Mouse (Mus musculus) midbrain, embryonic 15.5 days (tissue): ENCODE results near the gene Sorcs2. TPM values are rescaled to one million over a fixed set of nuclear protein-coding genes. Genes with fewer than 3 reads are reported as not detected.
A peak's percentile ranks its signal among the peaks of the same experiment; 100 is the strongest.

Source experiments
- ATAC-seq: fragments of 200-750 bp; cut with Nextera tagmentation; replicated peaks from 2 replicates; pipeline ENCODE4 v1.8.0; 2017; ENCODE audit warnings: moderate TSS enrichment
- H3K27ac ChIP-seq: fragments of 300-500 bp; sonication (generic); 2 replicates; pipeline ENCODE4 v1.5.1; 2015; ENCODE audit warnings: mild to moderate bottlenecking, inconsistent platforms
- H3K27me3 ChIP-seq: fragments of 300-500 bp; sonication (generic); replicated peaks from 2 replicates; pipeline ENCODE4 v1.6.1; 2015; ENCODE audit warnings: inconsistent platforms
- H3K36me3 ChIP-seq: fragments of 300-500 bp; sonication (generic); replicated peaks from 2 replicates; pipeline ENCODE4 v1.6.1; 2015; ENCODE audit warnings: inconsistent platforms
- H3K4me1 ChIP-seq: fragments of 300-500 bp; sonication (generic); 2 replicates; pipeline ENCODE4 v1.6.1; 2015; ENCODE audit warnings: inconsistent platforms
- H3K4me2 ChIP-seq: fragments of 300-500 bp; sonication (generic); 2 replicates; pipeline ENCODE4 v1.6.1; 2015; ENCODE audit warnings: inconsistent platforms, mild to moderate bottlenecking, moderate library complexity
- H3K4me3 ChIP-seq: fragments of 300-500 bp; sonication (generic); 2 replicates; pipeline ENCODE4 v1.5.1; 2015; ENCODE audit warnings: mild to moderate bottlenecking, inconsistent platforms
- H3K9ac ChIP-seq: fragments of 300-500 bp; sonication (generic); 2 replicates; pipeline ENCODE4 v1.6.1; 2015; ENCODE audit warnings: mild to moderate bottlenecking, inconsistent platforms
- H3K9me3 ChIP-seq: fragments of 300-500 bp; sonication (generic); 2 replicates; pipeline ENCODE4 v1.6.1; 2016; ENCODE audit warnings: inconsistent platforms
- WGBS: fragments of 180-500 bp; shearing (Covaris S2); methylation state at CpG from one replicate; pipeline ENCODE4 v1.1.7; 2015; ENCODE audit warnings: mixed read lengths; 5-methylcytosine and 5-hydroxymethylcytosine counted together
- microRNA-seq: library from miRNA; unstranded; fragments of <30 nt; microRNA quantifications from one replicate; pipeline ENCODE4, GENCODE M21; 2016
- polyA plus RNA-seq: library from polyadenylated mRNA; unstranded; fragments of >200 nt; fragmentation: Nextera tagmentation; extraction: Ambion mirVana; gene quantifications from 2 replicates; pipeline ENCODE4 v1.2.1, GENCODE M21; 2015

Gene Sorcs2
- polyA plus RNA-seq, 1 experiment from 2014 or later = 21.9 TPM

- Histone ChIP-seq H3K9ac (no peak overlapping the region), H3K27ac (no peak overlapping the region), H3K27me3 (no peaks in the 10 kb centered on the region), H3K4me3 (no peak overlapping the region), H3K4me2 (no peak overlapping the region), H3K36me3 (peaks cover 36% of the 10 kb centered on the region; the same call in 1 of the 2 replicates), H3K9me3 (no peaks in the 10 kb centered on the region), H3K4me1 (peaks cover 12% of the 10 kb centered on the region; the same call in 1 of the 2 replicates)
- no peak for ATAC-seq
- WGBS = 62% methylated on average over 10 of the region's 10 CpGs
These were observed 425.9 kb downstream of the Sorcs2 start for GRCm38 (mm10) chr5:35971841-35972578.

GRCm38 (mm10) chr5:35970380-35971105 lies 427.4 kb downstream of the Sorcs2 start:
- peak; percentile 53; the same call in 1 of the 2 replicates for ATAC-seq
- peaks cover 37% of the 10 kb centered on the region; the same call in 1 of the 2 replicates for H3K36me3 ChIP-seq

GRCm38 (mm10) chr5:35969857-35970256 lies 428.1 kb downstream of the Sorcs2 start:
- no peak for ATAC-seq
- Histone ChIP-seq H3K4me3 (no peak overlapping the region), H3K27ac (no peak overlapping the region), H3K36me3 (peaks cover 44% of the 10 kb centered on the region; the same call in 1 of the 2 replicates), H3K27me3 (no peaks in the 10 kb centered on the region), H3K4me2 (no peak overlapping the region), H3K9me3 (no peaks in the 10 kb centered on the region), H3K9ac (no peak overlapping the region), H3K4me1 (peaks cover 12% of the 10 kb centered on the region; the same call in 1 of the 2 replicates)
- WGBS = 82% methylated on average over 3 of the region's 3 CpGs

More at GRCm38 (mm10) chr5:35970380-35971105, 427.4 kb downstream of the Sorcs2 start:
- 36% methylated on average over 12 of the region's 12 CpGs for WGBS
- H3K4me3 ChIP-seq = no peak overlapping the region
- peaks cover 12% of the 10 kb centered on the region; the same call in 1 of the 2 replicates for H3K4me1 ChIP-seq
- H3K4me2 ChIP-seq = no peak overlapping the region
- no peak overlapping the region for H3K9ac ChIP-seq
- H3K9me3 ChIP-seq = no peaks in the 10 kb centered on the region
- H3K27ac ChIP-seq = peak overlapping the region; percentile 59
- no peaks in the 10 kb centered on the region for H3K27me3 ChIP-seq

Small RNA genes within 50 kb of the gene (microRNA-seq; reads per million reads assigned to microRNA genes)
- 44.3 reads per million, percentile 44 among the genes with 10 or more reads in this experiment for gene Mir7689

Other genes starting within 250 kb of the Sorcs2 start
- gene Psapl1, start 194.1 kb downstream of the Sorcs2 start, polyA plus RNA-seq = 0.06 and 0.23 TPM in 2 replicates
- gene Grpel1, start 66.9 kb upstream of the Sorcs2 start, polyA plus RNA-seq = 41.0 and 43.0 TPM in 2 replicates
- 3.2 and 3.3 TPM in 2 replicates for gene Tada2b, start 86.1 kb upstream of the Sorcs2 start, polyA plus RNA-seq
- 3.5 TPM in 2 replicates for gene Ccdc96, start 86.4 kb upstream of the Sorcs2 start, polyA plus RNA-seq
- 70.4 and 75.0 TPM in 2 replicates for gene Tbc1d14, start 195.1 kb upstream of the Sorcs2 start, polyA plus RNA-seq